Mouse (Mus musculus) yolk sac, embryonic 10.5 days (tissue): ENCODE measurements at regions not wholly inside any gene's neighbourhood (a gene's known extent, or its start where the extent isn't known, plus 50 kb on each side); places are given as distances from the start of the nearest gene placed in this dataset.
A peak's percentile ranks its signal among the peaks of the same experiment; 100 is the strongest.
"Not testable (repeated sequence)": the region's sequence is repeated elsewhere in the genome, so short reads cannot be mapped to it uniquely, and the experiment has no call there.

Experiments used
- DNase-seq: peaks from one replicate; pipeline ENCODE4 v3.0.0-alpha.2; 2017; ENCODE audit warnings: low spot score

DNA sequence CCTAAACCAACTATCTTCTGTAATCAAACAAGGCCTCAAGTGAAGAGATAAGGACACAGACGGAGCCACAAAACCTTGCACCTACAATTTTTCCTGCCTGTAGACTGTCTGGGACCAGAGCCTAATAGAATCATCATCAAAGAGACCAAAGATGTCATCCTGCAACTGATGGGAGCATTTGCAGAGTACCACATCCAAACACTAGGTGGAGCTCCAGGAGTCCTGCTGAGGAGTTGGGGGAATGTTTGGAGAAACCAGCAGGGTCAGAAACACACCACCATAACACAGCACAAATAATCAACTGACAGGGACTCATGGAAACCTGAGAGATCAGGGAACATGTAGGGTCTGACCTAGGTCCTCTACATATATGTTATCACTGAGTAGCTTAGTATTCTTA is 160.9 kb downstream of the Gm6760 start:
- DNase-seq, result peak; percentile 1

DNA sequence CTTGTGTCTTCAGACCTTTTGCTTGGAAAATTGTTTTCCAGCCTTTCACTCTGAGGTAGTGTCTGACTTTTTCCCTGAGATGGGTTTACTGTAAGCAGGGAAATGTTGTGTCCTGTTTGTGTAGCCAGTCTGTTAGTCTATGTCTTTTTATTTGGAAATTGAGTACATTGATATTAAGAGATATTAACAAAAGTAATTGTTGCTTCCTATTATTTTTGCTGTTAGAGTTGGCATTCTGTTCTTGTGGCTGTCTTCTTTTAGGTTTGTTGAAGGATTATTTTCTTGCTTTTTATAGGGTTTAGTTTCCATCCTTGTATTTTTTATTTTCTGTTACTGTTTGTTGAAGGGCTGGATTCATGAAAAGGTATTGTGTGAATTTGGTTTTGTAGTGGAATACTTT is 179.6 kb downstream of the Gm6760 start:
- DNase-seq, result not testable (repeated sequence)
